Mouse (Mus musculus) Muller cell, postnatal 12 days (primary cell): ENCODE results near the gene Zbtb7b.

Experiments used
- DNase-seq: peaks from one replicate; pipeline ENCODE4 v3.0.0-alpha.2; 2015; ENCODE audit errors: inconsistent ontology term

Gene Zbtb7b

GRCm38 (mm10) chr3:89390111-89390515 lies 4.5 kb downstream of the Zbtb7b start:
- DNase-seq, result peak; percentile 44

GRCm38 (mm10) chr3:89388901-89389740 lies 5.5 kb downstream of the Zbtb7b start:
- no peak for DNase-seq

- DNase-seq, result peak; percentile 51
Observed at GRCm38 (mm10) chr3:89388134-89388881, 6.3 kb downstream of the Zbtb7b start.

GRCm38 (mm10) chr3:89387632-89388031 lies 6.9 kb downstream of the Zbtb7b start:
- DNase-seq, result peak; percentile 44

- no peak for DNase-seq
Observed at GRCm38 (mm10) chr3:89386438-89387420, 7.8 kb downstream of the Zbtb7b start.

GRCm38 (mm10) chr3:89385451-89385850 lies 9.1 kb downstream of the Zbtb7b start:
- DNase-seq, result no peak

GRCm38 (mm10) chr3:89384331-89385076 lies 10.1 kb downstream of the Zbtb7b start:
- DNase-seq, result no peak

GRCm38 (mm10) chr3:89383651-89384255 lies 10.8 kb downstream of the Zbtb7b start:
- no peak for DNase-seq

GRCm38 (mm10) chr3:89382950-89383349 lies 11.6 kb downstream of the Zbtb7b start:
- DNase-seq, result no peak

GRCm38 (mm10) chr3:89382033-89382882 lies 12.3 kb downstream of the Zbtb7b start:
- no peak for DNase-seq

- DNase-seq, result no peak
Observed at GRCm38 (mm10) chr3:89381233-89381632, 13.3 kb downstream of the Zbtb7b start.

GRCm38 (mm10) chr3:89380711-89381110 lies 13.9 kb downstream of the Zbtb7b start:
- DNase-seq, result no peak

GRCm38 (mm10) chr3:89380291-89380690 lies 14.3 kb downstream of the Zbtb7b start:
- DNase-seq, result no peak

GRCm38 (mm10) chr3:89379388-89380131 lies 15.0 kb downstream of the Zbtb7b start:
- no peak for DNase-seq

- DNase-seq, result peak; percentile 93
Observed at GRCm38 (mm10) chr3:89378394-89379067, 16.0 kb downstream of the Zbtb7b start.

GRCm38 (mm10) chr3:89377831-89378230 lies 16.7 kb downstream of the Zbtb7b start:
- DNase-seq, result no peak

- DNase-seq, result no peak
Observed at GRCm38 (mm10) chr3:89373581-89374231, 20.9 kb downstream of the Zbtb7b start.

GRCm38 (mm10) chr3:89367338-89367737 lies 27.2 kb downstream of the Zbtb7b start:
- DNase-seq, result no peak
